Mouse (Mus musculus): ENCODE measurements around the gene Asxl2.

DNA sequence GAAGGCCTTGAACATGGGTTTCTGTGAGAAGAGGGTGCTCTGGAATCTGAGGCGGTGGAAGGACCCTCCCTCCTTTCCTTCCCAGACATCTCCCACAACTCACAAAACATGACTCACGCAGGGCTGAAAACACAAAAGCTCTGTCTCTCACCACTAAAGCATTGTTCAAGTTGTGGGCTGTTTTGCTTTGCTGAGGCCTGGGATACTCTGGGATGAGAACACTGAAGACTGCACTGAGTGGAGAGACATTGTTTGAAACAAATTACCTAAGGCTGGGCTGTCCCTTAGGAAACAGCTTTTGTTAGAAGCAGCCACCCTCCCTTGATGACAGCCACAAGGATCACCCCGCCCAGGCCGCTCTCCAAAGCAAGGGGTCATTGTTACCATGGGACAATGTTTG lies 33.5 kb upstream of the Asxl2 start:
- TF ChIP-seq EP300 (IDR thresholded peaks at IDR 0.05; ENCODE audit: low read length) (no peak), KAT2A (IDR thresholded peaks at IDR 0.05; ENCODE audit: insufficient replicate concordance, low read length) (no peak), ZC3H11A (IDR thresholded peaks at IDR 0.05; ENCODE audit: low read depth, low read length) (no peak), CTCF (conservative IDR thresholded peaks at IDR 0.05 in 1 of 2, IDR thresholded peaks at IDR 0.05 in 1 of 2; ENCODE audit: low read depth in 2 of 2, low read length in 2 of 2) (no peak), USF1 (IDR thresholded peaks at IDR 0.05; ENCODE audit: low read depth, low read length) (no peak)
